Mouse (Mus musculus): Measurements from ENCODE around the gene Cpxm2.

DNA sequence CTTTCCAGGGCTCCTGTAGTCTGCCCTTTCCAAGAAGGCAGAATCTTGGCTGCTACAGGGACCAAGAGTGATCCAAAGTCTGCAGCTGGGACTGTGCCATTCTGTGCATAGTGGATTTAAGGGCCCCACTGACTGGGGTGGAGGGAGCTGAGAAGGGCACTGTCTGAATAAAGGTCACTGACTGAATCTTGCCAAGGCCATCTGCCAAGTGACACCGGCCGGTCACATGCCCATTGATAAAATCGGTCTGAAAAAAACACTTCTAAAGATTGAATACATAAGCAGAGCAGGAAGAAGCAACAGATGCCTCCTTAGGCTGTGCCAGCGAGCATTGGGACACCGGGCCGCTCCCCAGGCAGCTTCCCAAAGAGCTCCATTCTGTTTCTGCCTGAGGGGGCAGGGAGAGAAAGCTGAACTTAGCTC is 803 bp downstream of the Cpxm2 start:
- TF ChIP-seq USF1 (IDR thresholded peaks at IDR 0.05; ENCODE audit: low read depth) (no peak), CTCF (IDR thresholded peaks at IDR 0.05; ENCODE audit: control insufficient read depth, insufficient read depth, insufficient read length) (no peak)

Measured in C2C12 (cell line).